Mouse (Mus musculus): Measurements from ENCODE around the gene Alpl. TPM values are rescaled to one million over a fixed set of nuclear protein-coding genes. Genes with fewer than 3 reads are reported as not detected.

Gene Alpl
- polyA plus RNA-seq, 1 experiment from 2014 or later: 3.0 TPM

GRCm38 (mm10) chr4:137835624-137836337 lies 39.6 kb upstream of the Alpl start:
- Histone ChIP-seq H3K27me3 (replicated peaks; ENCODE audit: insufficient read depth, low read length) (no peaks in the 10 kb centered on the region), H3K4me2 (replicated peaks; ENCODE audit: low read depth, low read length) (no peak overlapping the region), H3K9me3 (ENCODE audit: low read length) (no peaks in the 10 kb centered on the region), H3K4me3 (ENCODE audit: low read depth, low read length) (no peak overlapping the region), H3K27ac (ENCODE audit: low read length) (no peak overlapping the region), H3K4me1 (ENCODE audit: insufficient read depth, low read depth, low read length) (no peaks in the 10 kb centered on the region), H3K36me3 (ENCODE audit: insufficient read depth, low read length) (no peaks in the 10 kb centered on the region), H3K9ac (replicated peaks; ENCODE audit: low read depth) (no peak overlapping the region)
- peak; percentile 88 for ATAC-seq
- 17% methylated on average over 14 of the region's 14 CpGs for WGBS
- DNase-seq (ENCODE audit: low spot score): peak; percentile 88
- no peak for TF ChIP-seq EP300 (IDR thresholded peaks at IDR 0.05)
- TF ChIP-seq CTCF (IDR thresholded peaks at IDR 0.05): peak; percentile 95

- Histone ChIP-seq H3K27me3 (replicated peaks; ENCODE audit: insufficient read depth, low read length) (no peaks in the 10 kb centered on the region), H3K4me1 (ENCODE audit: insufficient read depth, low read depth, low read length) (no peaks in the 10 kb centered on the region), H3K27ac (ENCODE audit: low read length) (no peak overlapping the region), H3K9me3 (ENCODE audit: low read length) (no peaks in the 10 kb centered on the region), H3K36me3 (ENCODE audit: insufficient read depth, low read length) (no peaks in the 10 kb centered on the region), H3K4me3 (ENCODE audit: low read depth, low read length) (no peak overlapping the region), H3K4me2 (replicated peaks; ENCODE audit: low read depth, low read length) (no peak overlapping the region), H3K9ac (replicated peaks; ENCODE audit: low read depth) (no peak overlapping the region)
- 69% methylated on average over 11 of the region's 11 CpGs for WGBS
- TF ChIP-seq EP300 (IDR thresholded peaks at IDR 0.05) (no peak), CTCF (IDR thresholded peaks at IDR 0.05) (no peak)
- ATAC-seq: no peak
- no peak for DNase-seq (ENCODE audit: low spot score)
Measured at GRCm38 (mm10) chr4:137831598-137831997, 35.4 kb upstream of the Alpl start.

GRCm38 (mm10) chr4:137830380-137830779 lies 34.2 kb upstream of the Alpl start:
- H3K9ac ChIP-seq (replicated peaks; ENCODE audit: low read depth): no peak overlapping the region
- no peak for TF ChIP-seq EP300 (IDR thresholded peaks at IDR 0.05)
- TF ChIP-seq CTCF (IDR thresholded peaks at IDR 0.05): no peak
- H3K27ac ChIP-seq (ENCODE audit: low read length): no peak overlapping the region
- no peaks in the 10 kb centered on the region for H3K27me3 ChIP-seq (replicated peaks; ENCODE audit: insufficient read depth, low read length)
- no peak overlapping the region for H3K4me2 ChIP-seq (replicated peaks; ENCODE audit: low read depth, low read length)
- H3K9me3 ChIP-seq (ENCODE audit: low read length): no peaks in the 10 kb centered on the region
- H3K4me3 ChIP-seq (ENCODE audit: low read depth, low read length): no peak overlapping the region
- H3K4me1 ChIP-seq (ENCODE audit: insufficient read depth, low read depth, low read length): no peaks in the 10 kb centered on the region
- no peak for ATAC-seq
- DNase-seq (ENCODE audit: low spot score): no peak
- 17% methylated on average over 6 of the region's 6 CpGs for WGBS
- no peaks in the 10 kb centered on the region for H3K36me3 ChIP-seq (ENCODE audit: insufficient read depth, low read length)

- ATAC-seq: no peak
- Histone ChIP-seq H3K27me3 (replicated peaks; ENCODE audit: insufficient read depth, low read length) (no peaks in the 10 kb centered on the region), H3K9me3 (ENCODE audit: low read length) (no peaks in the 10 kb centered on the region), H3K4me2 (replicated peaks; ENCODE audit: low read depth, low read length) (no peak overlapping the region), H3K36me3 (ENCODE audit: insufficient read depth, low read length) (no peaks in the 10 kb centered on the region), H3K4me1 (ENCODE audit: insufficient read depth, low read depth, low read length) (no peaks in the 10 kb centered on the region), H3K9ac (replicated peaks; ENCODE audit: low read depth) (no peak overlapping the region), H3K4me3 (ENCODE audit: low read depth, low read length) (no peak overlapping the region), H3K27ac (ENCODE audit: low read length) (no peak overlapping the region)
- DNase-seq (ENCODE audit: low spot score): no peak
- TF ChIP-seq CTCF (IDR thresholded peaks at IDR 0.05): no peak
- no peak for TF ChIP-seq EP300 (IDR thresholded peaks at IDR 0.05)
- WGBS: 65% methylated on average over 2 of the region's 2 CpGs
Measured at GRCm38 (mm10) chr4:137824881-137825280, 28.7 kb upstream of the Alpl start.

GRCm38 (mm10) chr4:137823542-137823941 lies 27.4 kb upstream of the Alpl start:
- no peak overlapping the region for H3K4me2 ChIP-seq (replicated peaks; ENCODE audit: low read depth, low read length)
- no peaks in the 10 kb centered on the region for H3K27me3 ChIP-seq (replicated peaks; ENCODE audit: insufficient read depth, low read length)
- H3K4me1 ChIP-seq (ENCODE audit: insufficient read depth, low read depth, low read length): no peaks in the 10 kb centered on the region
- no peak overlapping the region for H3K4me3 ChIP-seq (ENCODE audit: low read depth, low read length)
- no peaks in the 10 kb centered on the region for H3K9me3 ChIP-seq (ENCODE audit: low read length)
- ATAC-seq: no peak
- no peaks in the 10 kb centered on the region for H3K36me3 ChIP-seq (ENCODE audit: insufficient read depth, low read length)
- WGBS: 85% methylated on average over 3 of the region's 3 CpGs
- no peak overlapping the region for H3K27ac ChIP-seq (ENCODE audit: low read length)
- DNase-seq (ENCODE audit: low spot score): no peak
- no peak overlapping the region for H3K9ac ChIP-seq (replicated peaks; ENCODE audit: low read depth)
- TF ChIP-seq CTCF (IDR thresholded peaks at IDR 0.05) (no peak), EP300 (IDR thresholded peaks at IDR 0.05) (no peak)

- DNase-seq (ENCODE audit: low spot score): no peak
- H3K4me2 ChIP-seq (replicated peaks; ENCODE audit: low read depth, low read length): no peak overlapping the region
- H3K27me3 ChIP-seq (replicated peaks; ENCODE audit: insufficient read depth, low read length): no peaks in the 10 kb centered on the region
- no peak overlapping the region for H3K9ac ChIP-seq (replicated peaks; ENCODE audit: low read depth)
- H3K9me3 ChIP-seq (ENCODE audit: low read length): no peaks in the 10 kb centered on the region
- TF ChIP-seq CTCF (IDR thresholded peaks at IDR 0.05): no peak
- TF ChIP-seq EP300 (IDR thresholded peaks at IDR 0.05): no peak
- no peaks in the 10 kb centered on the region for H3K4me1 ChIP-seq (ENCODE audit: insufficient read depth, low read depth, low read length)
- H3K27ac ChIP-seq (ENCODE audit: low read length): no peak overlapping the region
- H3K36me3 ChIP-seq (ENCODE audit: insufficient read depth, low read length): no peaks in the 10 kb centered on the region
- no peak overlapping the region for H3K4me3 ChIP-seq (ENCODE audit: low read depth, low read length)
- WGBS: 94% methylated on average over 5 of the region's 5 CpGs
- no peak for ATAC-seq
Measured at GRCm38 (mm10) chr4:137822537-137822936, 26.4 kb upstream of the Alpl start.
